Mouse (Mus musculus) erythroblast, embryonic 14.5 days (primary cell): ENCODE results near the gene Etfa. TPM values are rescaled to one million over a fixed set of nuclear protein-coding genes. Genes with fewer than 3 reads are reported as not detected.
A peak's percentile ranks its signal among the peaks of the same experiment; 100 is the strongest.

Source experiments
- H3K27me3 ChIP-seq: 2 replicates; pipeline ENCODE4 v1.6.1; 2012; ENCODE audit warnings: inconsistent platforms; ENCODE audit not compliant: control insufficient read depth
- H3K36me3 ChIP-seq: 2 replicates; pipeline ENCODE4 v1.6.1; 2012; ENCODE audit warnings: mild to moderate bottlenecking, inconsistent platforms; ENCODE audit not compliant: control insufficient read depth
- H3K4me1 ChIP-seq: 2 replicates; pipeline ENCODE4 v1.6.1; 2012; ENCODE audit warnings: inconsistent platforms; ENCODE audit not compliant: control insufficient read depth
- H3K4me3 ChIP-seq: replicated peaks from 2 replicates; pipeline ENCODE3; 2012; ENCODE audit warnings: moderate library complexity, mild to moderate bottlenecking, inconsistent platforms
- H3K9me3 ChIP-seq: 2 replicates; pipeline ENCODE4 v1.6.1; 2012; ENCODE audit warnings: low read length, inconsistent platforms, mixed read lengths; ENCODE audit not compliant: control insufficient read depth
- GATA1 ChIP-seq: IDR thresholded peaks from 2 replicates; pipeline ENCODE4 v1.6.1; 2012; ENCODE audit warnings: low read length, inconsistent platforms, mixed read lengths
- TAL1 ChIP-seq: IDR thresholded peaks from 3 replicates; pipeline ENCODE4 v1.6.1; 2012; ENCODE audit warnings: low read length, inconsistent platforms, mixed read lengths
- polyA plus RNA-seq: library from polyadenylated mRNA; stranded (reverse); fragments of >175 nt; gene quantifications from 2 replicates; pipeline ENCODE4 v1.2.3, GENCODE M21; 2012

Etfa gene
- polyA plus RNA-seq = 4.5 and 5.3 TPM in 2 replicates

DNA sequence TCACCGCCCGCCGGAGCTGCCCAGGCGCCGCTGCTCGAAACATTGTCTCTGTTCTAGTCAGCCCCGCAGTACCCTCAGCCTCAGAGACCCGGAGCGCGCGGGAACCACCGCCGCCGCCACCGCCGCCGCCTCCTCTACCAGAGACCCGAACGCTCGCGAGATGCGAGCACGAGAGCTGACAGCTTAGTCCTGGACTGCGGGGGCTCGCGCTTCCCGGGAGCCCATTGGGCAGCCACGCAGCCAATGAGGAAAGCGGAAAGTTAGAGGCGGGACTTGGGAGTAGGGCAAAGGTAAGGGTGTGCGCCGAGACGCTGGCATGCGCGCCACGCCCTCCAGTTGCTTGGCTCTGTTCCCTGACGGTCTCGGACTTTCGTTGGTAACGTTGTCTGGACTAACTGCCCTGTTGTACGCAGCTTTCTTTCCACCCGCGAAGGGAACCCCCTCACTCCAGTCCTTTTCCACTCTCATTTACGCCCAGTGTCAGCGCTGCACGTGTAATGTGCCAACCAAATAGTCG lies at the start of gene Etfa:
Gene Etfa (minus strand): TSS at position 217 of the 517 bp plus-strand sequence.
- Histone ChIP-seq H3K36me3 (peaks cover 11% of the 10 kb centered on the region), H3K27me3 (peaks cover 17% of the 10 kb centered on the region), H3K4me3 (peak within 1 kb of the TSS; percentile 93), H3K4me1 (peaks cover 36% of the 10 kb centered on the region), H3K9me3 (no peaks in the 10 kb centered on the region)
- TF ChIP-seq GATA1 (no peak), TAL1 (no peak)

DNA sequence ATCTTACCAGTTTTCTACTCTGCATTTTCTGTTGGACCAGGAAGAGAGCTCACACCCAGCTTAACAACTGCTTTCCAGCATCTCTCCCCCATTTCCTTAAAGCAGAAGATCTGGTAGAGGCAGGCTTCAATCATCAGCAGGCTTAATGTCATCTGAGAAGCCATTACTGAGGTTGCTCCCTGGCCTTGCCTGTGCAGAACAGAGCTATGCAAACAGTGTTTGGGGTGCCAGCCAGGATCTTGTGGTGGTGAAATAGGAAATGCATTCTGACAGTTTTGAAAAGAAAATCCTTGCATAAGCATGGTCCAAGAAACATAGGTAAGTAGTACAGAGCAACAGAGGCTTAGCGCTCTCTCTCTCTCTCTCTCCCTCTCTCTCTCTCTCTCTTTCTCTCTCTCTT lies 48.9 kb upstream of the Etfa start:
- H3K27me3 ChIP-seq = no peaks in the 10 kb centered on the region
- H3K4me1 ChIP-seq = no peaks in the 10 kb centered on the region
- no peak for TF ChIP-seq TAL1
- no peak for TF ChIP-seq GATA1
- no peaks in the 10 kb centered on the region for H3K36me3 ChIP-seq
- no peak overlapping the region for H3K4me3 ChIP-seq
- H3K9me3 ChIP-seq = no peaks in the 10 kb centered on the region

DNA sequence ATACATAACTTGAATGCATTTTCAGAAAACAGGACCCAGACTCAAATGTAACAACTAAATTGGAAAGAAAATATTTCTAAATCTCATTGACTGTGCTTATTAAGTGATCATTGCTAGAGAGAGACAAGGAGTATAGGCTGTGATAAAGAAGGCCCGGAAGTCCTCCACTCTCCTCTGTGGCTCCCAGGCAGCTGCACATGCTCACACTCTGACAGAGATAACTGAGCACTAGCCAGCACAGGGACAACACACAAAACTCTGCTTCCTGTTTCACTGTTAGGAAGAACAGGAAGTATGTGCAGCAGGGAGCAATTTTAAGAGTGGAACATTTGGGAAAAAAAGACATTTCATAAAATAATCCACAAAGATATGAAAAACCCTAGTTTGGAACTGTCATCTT lies 42.9 kb upstream of the Etfa start:
- TF ChIP-seq GATA1 (no peak), TAL1 (no peak)

GRCm38 (mm10) chr9:55549302-55549890 lies 37.4 kb upstream of the Etfa start:
- Histone ChIP-seq H3K36me3 (no peaks in the 10 kb centered on the region), H3K27me3 (peaks cover 58% of the 10 kb centered on the region), H3K4me1 (peaks cover 10% of the 10 kb centered on the region), H3K4me3 (no peak overlapping the region), H3K9me3 (peaks cover 20% of the 10 kb centered on the region)
- TF ChIP-seq TAL1 = no peak
- no peak for TF ChIP-seq GATA1

More for the DNA sequence above, 42.9 kb upstream of the Etfa start:
- Histone ChIP-seq H3K9me3 (no peaks in the 10 kb centered on the region), H3K4me3 (no peak overlapping the region), H3K4me1 (no peaks in the 10 kb centered on the region), H3K36me3 (no peaks in the 10 kb centered on the region), H3K27me3 (peaks cover 2% of the 10 kb centered on the region)

- Histone ChIP-seq H3K4me3 (no peak overlapping the region), H3K4me1 (peaks cover 10% of the 10 kb centered on the region), H3K27me3 (peaks cover 63% of the 10 kb centered on the region), H3K9me3 (peaks cover 24% of the 10 kb centered on the region), H3K36me3 (no peaks in the 10 kb centered on the region)
- TF ChIP-seq TAL1 (no peak), GATA1 (no peak)
Measured at GRCm38 (mm10) chr9:55548871-55549270, 36.8 kb upstream of the Etfa start.

GRCm38 (mm10) chr9:55546176-55547010 lies 34.4 kb upstream of the Etfa start:
- H3K4me3 ChIP-seq = no peak overlapping the region
- H3K36me3 ChIP-seq = no peaks in the 10 kb centered on the region
- peaks cover 14% of the 10 kb centered on the region for H3K4me1 ChIP-seq
- H3K9me3 ChIP-seq = peaks cover 36% of the 10 kb centered on the region
- peaks cover 88% of the 10 kb centered on the region for H3K27me3 ChIP-seq
- TF ChIP-seq GATA1 = no peak
- no peak for TF ChIP-seq TAL1

- H3K4me3 ChIP-seq = no peak overlapping the region
- peaks cover 40% of the 10 kb centered on the region for H3K9me3 ChIP-seq
- TF ChIP-seq GATA1 (no peak), TAL1 (no peak)
Measured at GRCm38 (mm10) chr9:55545556-55546175, 33.6 kb upstream of the Etfa start.

DNA sequence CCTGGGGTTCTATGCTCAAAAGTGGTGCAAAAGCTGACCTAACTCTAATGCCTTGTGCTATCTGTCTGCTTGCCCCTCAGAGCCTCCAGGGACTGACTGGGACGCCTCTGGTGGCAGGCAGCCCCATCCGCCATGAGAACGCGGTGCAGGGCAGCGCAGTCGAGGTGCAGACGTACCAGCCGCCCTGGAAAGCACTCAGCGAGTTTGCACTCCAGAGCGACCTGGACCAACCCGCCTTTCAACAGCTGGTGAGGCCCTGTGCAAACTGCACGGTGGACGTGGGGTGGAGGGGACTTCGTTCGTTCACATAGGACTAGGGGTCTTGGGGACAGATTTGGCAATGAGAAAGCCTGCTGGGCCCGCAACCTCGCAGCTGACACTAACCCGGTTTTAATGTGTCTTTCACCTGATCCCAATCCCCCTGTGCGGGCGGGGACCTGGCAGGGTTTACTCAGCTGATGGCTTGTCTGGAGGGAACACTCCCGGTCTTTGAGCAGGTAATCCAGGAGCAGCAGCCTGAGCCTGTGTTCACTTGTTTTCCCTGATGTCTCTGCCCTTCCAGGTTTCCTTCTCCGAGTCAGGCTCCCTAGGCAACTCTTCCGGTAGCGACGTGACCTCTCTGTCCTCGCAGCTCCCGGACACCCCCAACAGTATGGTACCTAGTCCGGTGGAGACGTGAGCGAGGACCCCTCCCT lies 33.0 kb upstream of the Etfa start:
- H3K27me3 ChIP-seq = peaks cover 100% of the 10 kb centered on the region
- H3K4me3 ChIP-seq = no peak overlapping the region
- H3K9me3 ChIP-seq = peaks cover 40% of the 10 kb centered on the region
- TF ChIP-seq GATA1 = no peak
- no peak for TF ChIP-seq TAL1
- no peaks in the 10 kb centered on the region for H3K36me3 ChIP-seq
- H3K4me1 ChIP-seq = peaks cover 17% of the 10 kb centered on the region

More at GRCm38 (mm10) chr9:55545556-55546175, 33.6 kb upstream of the Etfa start:
- H3K4me1 ChIP-seq = peaks cover 17% of the 10 kb centered on the region
- no peaks in the 10 kb centered on the region for H3K36me3 ChIP-seq
- peaks cover 95% of the 10 kb centered on the region for H3K27me3 ChIP-seq

DNA sequence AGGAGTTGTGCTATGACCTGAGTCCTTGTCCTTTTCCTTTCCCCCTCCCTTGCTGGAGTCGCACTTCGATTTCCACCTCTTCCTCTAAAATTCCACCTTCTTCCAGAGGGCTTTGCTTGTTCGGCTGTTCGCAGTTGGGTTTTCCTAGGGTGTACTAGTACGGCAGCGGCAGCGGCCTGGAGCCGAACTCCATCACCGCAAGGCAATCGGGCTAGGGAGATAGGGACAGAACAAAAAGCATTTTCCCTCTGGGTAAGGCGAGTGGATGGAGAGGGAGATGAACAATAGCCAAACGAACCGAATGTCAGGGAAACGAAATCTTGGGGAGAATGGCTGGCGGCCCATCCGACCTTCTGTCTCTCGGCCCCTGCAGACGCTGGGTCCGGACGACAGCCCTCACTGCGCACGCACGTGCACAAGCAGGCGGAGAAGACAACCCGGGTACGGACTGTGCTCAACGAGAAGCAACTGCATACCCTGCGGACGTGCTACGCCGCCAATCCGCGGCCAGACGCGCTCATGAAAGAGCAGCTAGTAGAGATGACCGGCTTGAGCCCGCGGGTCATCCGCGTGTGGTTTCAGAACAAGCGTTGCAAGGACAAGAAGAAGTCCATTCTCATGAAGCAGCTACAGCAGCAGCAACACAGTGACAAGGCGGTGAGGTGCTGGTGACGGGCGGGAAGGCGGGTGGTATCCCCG lies 31.8 kb upstream of the Etfa start:
- no peak for TF ChIP-seq TAL1
- TF ChIP-seq GATA1 = no peak
- peaks cover 100% of the 10 kb centered on the region for H3K27me3 ChIP-seq
- H3K4me1 ChIP-seq = peaks cover 17% of the 10 kb centered on the region
- H3K4me3 ChIP-seq = no peak overlapping the region
- peaks cover 43% of the 10 kb centered on the region for H3K9me3 ChIP-seq
- H3K36me3 ChIP-seq = no peaks in the 10 kb centered on the region
